Mouse (Mus musculus): ENCODE measurements around the gene Dok1.

The Dok1 gene

GRCm38 (mm10) chr6:83015749-83016148 is 17.5 kb downstream of the Dok1 start:
- in situ Hi-C loops (cut with MseI, MboI) = loop anchor here in 1 of 2 experiments (25.0 kb wide), 1 partner anchor 272 kb away; no protein-coding TSS in a partner anchor

- in situ Hi-C loops (cut with MseI, MboI) = loop anchor here in 1 of 2 experiments (25.0 kb wide), 1 partner anchor 273 kb away; no protein-coding TSS in a partner anchor
Observed at GRCm38 (mm10) chr6:83014482-83015466, 18.5 kb downstream of the Dok1 start.

- in situ Hi-C loops (cut with MseI, MboI) = loop anchor here in 1 of 2 experiments (25.0 kb wide), 1 partner anchor 274 kb away; no protein-coding TSS in a partner anchor
Observed at GRCm38 (mm10) chr6:83013444-83013843, 19.8 kb downstream of the Dok1 start.

- in situ Hi-C loops (cut with MseI, MboI) = loop anchor here in 1 of 2 experiments (25.0 kb wide), 1 partner anchor 276 kb away; no protein-coding TSS in a partner anchor
Observed at GRCm38 (mm10) chr6:83011756-83012155, 21.5 kb downstream of the Dok1 start.

- in situ Hi-C loops (cut with MseI, MboI) = loop anchor here in 1 of 2 experiments (25.0 kb wide), 1 partner anchor 276 kb away; no protein-coding TSS in a partner anchor
Observed at GRCm38 (mm10) chr6:83011255-83011654, 22.0 kb downstream of the Dok1 start.

GRCm38 (mm10) chr6:83010010-83010409 is 23.3 kb downstream of the Dok1 start:
- in situ Hi-C loops (cut with MseI, MboI) = loop anchor here in 1 of 2 experiments (25.0 kb wide), 1 partner anchor 277 kb away; no protein-coding TSS in a partner anchor

- in situ Hi-C loops (cut with MseI, MboI) = loop anchor here in 1 of 2 experiments (25.0 kb wide), 1 partner anchor 279 kb away; no protein-coding TSS in a partner anchor
Observed at GRCm38 (mm10) chr6:83008659-83009058, 24.6 kb downstream of the Dok1 start.

- in situ Hi-C loops (cut with MseI, MboI) = loop anchor here in 1 of 2 experiments (25.0 kb wide), 1 partner anchor 281 kb away; no protein-coding TSS in a partner anchor
Observed at GRCm38 (mm10) chr6:83006114-83006513, 27.2 kb downstream of the Dok1 start.

- in situ Hi-C loops (cut with MseI, MboI) = loop anchor here in 1 of 2 experiments (25.0 kb wide), 1 partner anchor 282 kb away; no protein-coding TSS in a partner anchor
Observed at GRCm38 (mm10) chr6:83005444-83006011, 27.7 kb downstream of the Dok1 start.

- in situ Hi-C loops (cut with MseI, MboI) = loop anchor here in 1 of 2 experiments (25.0 kb wide), 1 partner anchor 282 kb away; no protein-coding TSS in a partner anchor
Observed at GRCm38 (mm10) chr6:83004872-83005271, 28.4 kb downstream of the Dok1 start.

GRCm38 (mm10) chr6:83004309-83004708 is 29.0 kb downstream of the Dok1 start:
- in situ Hi-C loops (cut with MseI, MboI) = loop anchor here in 1 of 2 experiments (25.0 kb wide), 1 partner anchor 283 kb away; no protein-coding TSS in a partner anchor

GRCm38 (mm10) chr6:83003850-83004249 is 29.4 kb downstream of the Dok1 start:
- in situ Hi-C loops (cut with MseI, MboI) = loop anchor here in 1 of 2 experiments (25.0 kb wide), 1 partner anchor 283 kb away; no protein-coding TSS in a partner anchor

- in situ Hi-C loops (cut with MseI, MboI) = loop anchor here in 1 of 2 experiments (25.0 kb wide), 1 partner anchor 284 kb away; no protein-coding TSS in a partner anchor
Observed at GRCm38 (mm10) chr6:83003082-83003481, 30.2 kb downstream of the Dok1 start.

GRCm38 (mm10) chr6:82999986-83000385 is 33.3 kb downstream of the Dok1 start:
- in situ Hi-C loops (cut with MseI, MboI) = loop anchor here (5.0 to 25.0 kb wide), 4 partner anchors 87 to 287 kb away; partner anchors contain the start of genes Dctn1 (in 1 of the 2), Lbx2 (in 1 of the 2) and Pcgf1 (in 1 of the 2)

GRCm38 (mm10) chr6:82998326-82998725 is 34.9 kb downstream of the Dok1 start:
- in situ Hi-C loops (cut with MseI, MboI) = loop anchor here (5.0 to 25.0 kb wide), 3 partner anchors 89 to 166 kb away; partner anchors contain the start of genes Dctn1 (in 1 of the 2), Lbx2 (in 1 of the 2) and Pcgf1 (in 1 of the 2)

GRCm38 (mm10) chr6:82997511-82998102 is 35.7 kb downstream of the Dok1 start:
- in situ Hi-C loops (cut with MseI, MboI) = loop anchor here (5.0 to 25.0 kb wide), 3 partner anchors 90 to 167 kb away; partner anchors contain the start of genes Dctn1 (in 1 of the 2), Lbx2 (in 1 of the 2) and Pcgf1 (in 1 of the 2)

GRCm38 (mm10) chr6:82996740-82997315 is 36.4 kb downstream of the Dok1 start:
- in situ Hi-C loops (cut with MseI, MboI) = loop anchor here (5.0 to 25.0 kb wide), 3 partner anchors 90 to 168 kb away; partner anchors contain the start of genes Dctn1 (in 1 of the 2), Lbx2 (in 1 of the 2) and Pcgf1 (in 1 of the 2)

GRCm38 (mm10) chr6:82994372-82994771 is 38.9 kb downstream of the Dok1 start:
- in situ Hi-C loops (cut with MseI, MboI) = loop anchor here in 1 of 2 experiments (10.0 to 25.0 kb wide), 2 partner anchors 93 to 170 kb away; partner anchors contain the start of genes Dctn1, Lbx2 and Pcgf1

- in situ Hi-C loops (cut with MseI, MboI) = loop anchor here in 1 of 2 experiments (10.0 to 25.0 kb wide), 2 partner anchors 94 to 171 kb away; partner anchors contain the start of genes Dctn1, Lbx2 and Pcgf1
Observed at GRCm38 (mm10) chr6:82993696-82994095, 39.6 kb downstream of the Dok1 start.

Data from mouse trophoblast stem cell (cell line).